Comparison of ENCODE assay signal across 9 mouse cellular contexts in the genomic region with DNA sequence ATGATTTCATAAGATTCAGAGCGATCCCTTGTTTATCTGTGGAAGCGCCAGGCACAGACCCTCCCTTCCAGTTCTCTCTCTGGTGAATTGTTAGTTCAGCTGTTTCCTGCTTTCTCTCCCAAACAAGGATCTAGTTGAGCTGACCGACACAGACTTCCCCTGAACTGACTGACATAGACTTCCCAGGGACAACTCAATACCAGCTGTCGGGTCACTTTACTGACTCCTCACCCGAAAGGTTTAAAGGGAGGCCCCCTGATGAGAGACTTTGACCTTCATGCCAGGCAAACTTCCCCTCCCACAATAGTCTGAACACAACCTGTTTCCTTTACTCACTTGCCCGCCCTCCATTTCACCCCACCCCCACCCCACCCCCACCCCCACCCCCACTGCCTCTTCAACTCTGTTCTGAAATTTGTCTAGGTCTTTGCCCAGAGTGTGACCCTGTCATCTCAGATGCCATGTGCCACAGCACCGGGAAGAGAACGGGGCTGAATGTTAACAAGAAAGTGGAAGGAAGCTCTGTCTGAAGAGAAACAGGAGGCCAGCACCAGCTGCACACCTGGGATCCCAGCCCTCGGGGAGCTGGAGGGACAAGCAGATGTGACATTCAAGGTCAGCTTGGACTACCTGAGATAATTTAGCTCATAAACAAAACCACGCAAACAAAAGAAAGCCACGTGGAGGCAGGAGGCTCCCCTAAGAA.
DNase-seq lines count a peak whose midpoint lies in the region; ATAC-seq lines count a peak whose summit lies in the region.
"Had no signal": no experiment of that assay in that cellular context is flagged by ENCODE, and none has a peak within 500 bp of the region (broad histone marks: within the 10 kb centered on the region; RNA-seq: fewer than 3 reads in every experiment).

No protein-coding gene starts in this region.

- no peak for ATAC-seq in megakaryocyte, adult 5-6 weeks (ENCODE audit: poor library complexity, severe bottlenecking)
- ATAC-seq in stomach, embryonic 14.5 days (ENCODE audit: insufficient number of reproducible peaks, insufficient read depth, low FRiP score, low read depth) = no peak
- no peak for ATAC-seq in midbrain, embryonic 14.5 days (ENCODE audit: low FRiP score, low TSS enrichment)

- peak overlapping the region; percentile 38 for H3K4me3 ChIP-seq in megakaryocyte, embryonic 14.5 days (replicated peaks)
- no peak overlapping the region for H3K4me3 ChIP-seq in stomach, embryonic 14.5 days (ENCODE audit: low read depth, low read length)
- H3K4me3 ChIP-seq in midbrain, embryonic 14.5 days (replicated peaks; ENCODE audit: low read depth, low read length) = no peak overlapping the region

- no peak overlapping the region for H3K9ac ChIP-seq in stomach, embryonic 14.5 days (replicated peaks; ENCODE audit: low read depth, low read length)
- H3K9ac ChIP-seq in midbrain, embryonic 14.5 days (replicated peaks; ENCODE audit: low read length) = no peak overlapping the region

- H3K27me3 ChIP-seq in megakaryocyte, embryonic 14.5 days (replicated peaks) = no peaks in the 10 kb centered on the region
- H3K27me3 ChIP-seq in stomach, embryonic 14.5 days (ENCODE audit: control insufficient read depth, insufficient read depth, low read length) = no peaks in the 10 kb centered on the region
- no peaks in the 10 kb centered on the region for H3K27me3 ChIP-seq in midbrain, embryonic 14.5 days (ENCODE audit: control insufficient read depth, insufficient read depth, low read length)

- H3K36me3 ChIP-seq in megakaryocyte, embryonic 14.5 days (replicated peaks; ENCODE audit: low read length) = no peaks in the 10 kb centered on the region
- H3K36me3 ChIP-seq in stomach, embryonic 14.5 days (ENCODE audit: control insufficient read depth, insufficient read depth, low read length) = no peaks in the 10 kb centered on the region
- H3K36me3 ChIP-seq in midbrain, embryonic 14.5 days (ENCODE audit: control insufficient read depth, insufficient read depth, low read length) = no peaks in the 10 kb centered on the region

- WGBS in stomach, embryonic 14.5 days = 12% methylated on average over 11 of the region's 11 CpGs
- WGBS in midbrain, embryonic 14.5 days = 37% methylated on average over 11 of the region's 11 CpGs

- peaks cover 4% of the 10 kb centered on the region for H3K9me3 ChIP-seq in megakaryocyte, embryonic 14.5 days
- H3K9me3 ChIP-seq in stomach, embryonic 14.5 days (ENCODE audit: control insufficient read depth, low read depth, low read length) = no peaks in the 10 kb centered on the region
- H3K9me3 ChIP-seq in midbrain, embryonic 14.5 days (ENCODE audit: control insufficient read depth, low read length) = no peaks in the 10 kb centered on the region

- peak; percentile 55 for DNase-seq in embryo, embryonic 9.5 days (ENCODE audit: extremely low spot score)
- peak; percentile 54 for DNase-seq in kidney, adult 9 months
- no peak for DNase-seq in urinary bladder, postnatal 14 days (ENCODE audit: low spot score)
- no peak for DNase-seq in cerebellum, postnatal 25 days
- no peak for DNase-seq in midbrain, embryonic 14.5 days
- DNase-seq: gastrocnemius, postnatal 14 days had no signal

- peaks cover 60% of the 10 kb centered on the region for H3K4me1 ChIP-seq in megakaryocyte, embryonic 14.5 days
- H3K4me1 ChIP-seq in stomach, embryonic 14.5 days (ENCODE audit: control insufficient read depth, insufficient read depth, low read length) = peaks cover 15% of the 10 kb centered on the region; the same call in 1 of the 2 replicates
- H3K4me1 ChIP-seq in midbrain, embryonic 14.5 days (ENCODE audit: control insufficient read depth, insufficient read depth, low read length) = no peaks in the 10 kb centered on the region

- peak overlapping the region; percentile 16; the same call in 1 of the 2 replicates for H3K4me2 ChIP-seq in stomach, embryonic 14.5 days (replicated peaks; ENCODE audit: low read depth, low read length)
- no peak overlapping the region for H3K4me2 ChIP-seq in midbrain, embryonic 14.5 days (ENCODE audit: low read length)

- H3K27ac ChIP-seq in stomach, embryonic 14.5 days (ENCODE audit: low read length) = peak overlapping the region; percentile 36; the same call in 1 of the 2 replicates
- H3K27ac ChIP-seq in midbrain, embryonic 14.5 days (replicated peaks; ENCODE audit: low read depth, low read length) = no peak overlapping the region

Comparison
In these comparisons a context has a peak if more than half of its experiments do, and no peak if none do; other contexts are left out.
1. DNase-seq: peak in embryo, embryonic 9.5 days (single experiment) and kidney, adult 9 months (single experiment); none in urinary bladder, postnatal 14 days (single experiment), cerebellum, postnatal 25 days (0 of 2) and midbrain, embryonic 14.5 days (single experiment).